ENCODE assay signal across 26 mouse cellular contexts in the genomic region with DNA sequence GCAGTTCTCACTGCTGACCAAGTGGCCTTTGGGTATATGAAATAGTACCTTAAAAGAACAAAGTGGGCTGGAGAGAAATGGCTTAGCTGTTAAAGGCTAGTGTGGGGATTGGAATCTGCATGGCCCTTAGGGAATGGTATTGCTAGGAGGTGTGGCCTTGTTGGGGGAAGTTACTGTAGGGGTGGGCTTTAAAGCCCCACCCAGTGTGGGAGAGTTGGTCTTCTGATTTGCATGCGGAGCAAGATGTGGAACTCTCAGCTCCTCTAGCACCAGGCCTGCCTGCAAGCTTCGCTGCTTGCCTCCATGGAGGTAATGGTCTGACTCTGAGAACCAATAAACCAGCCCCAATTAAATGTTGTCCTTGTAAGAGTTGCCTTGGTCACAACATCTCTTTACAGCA. TPM values are rescaled to one million over a fixed set of nuclear protein-coding genes. Genes with fewer than 3 reads are reported as not detected.
DNase-seq lines count a peak whose midpoint lies in the region; ATAC-seq and TF ChIP-seq lines count a peak whose summit lies in the region.
"Had no signal": no experiment of that assay in that cellular context is flagged by ENCODE, and none has a peak within 500 bp of the region (broad histone marks: within the 10 kb centered on the region; RNA-seq: fewer than 3 reads in every experiment).

No protein-coding gene starts in this region.

- TF ChIP-seq EP300 in stomach, postnatal 0 days (optimal IDR thresholded peaks at IDR 0.05): no peak

- DNase-seq in kidney, adult 8-10 months: no peak
- DNase-seq in A20 (ENCODE audit: low read depth, low spot score) (peak; percentile 44), R1 (ENCODE audit: low read depth, low spot score) (peak; percentile 39)
- no peak for DNase-seq in ovary, postnatal 14 days (ENCODE audit: low spot score)
- no peak for DNase-seq in stomach, postnatal 0 days (ENCODE audit: low spot score)
- DNase-seq in liver, embryonic 11.5 days (ENCODE audit: low spot score): no peak
- DNase-seq: adrenal gland, postnatal 14 days; cerebellum, adult 18-20 months; cerebellum, adult 9-11 months; cerebellum, postnatal 36 days; forebrain, postnatal 0 days; gastrocnemius, adult 2 months; gastrocnemius, postnatal 25 days; heart, postnatal 10 days; heart, postnatal 4 days had no signal

- peaks cover 24% of the 10 kb centered on the region for H3K36me3 ChIP-seq in kidney, embryonic 16.5 days (ENCODE audit: insufficient read depth, low read length)
- H3K36me3 ChIP-seq in small intestine, adult 2 months (ENCODE audit: control insufficient read depth, insufficient read depth, low read length): peaks cover 39% of the 10 kb centered on the region
- H3K36me3 ChIP-seq in stomach, postnatal 0 days (ENCODE audit: control insufficient read depth, insufficient read depth, low read length): peaks cover 16% of the 10 kb centered on the region; the same call in 1 of the 2 replicates
- H3K36me3 ChIP-seq in liver, embryonic 11.5 days (ENCODE audit: control insufficient read depth, insufficient read depth, low read length): peaks cover 14% of the 10 kb centered on the region; the same call in 1 of the 2 replicates

- H3K4me1 ChIP-seq in kidney, embryonic 16.5 days (ENCODE audit: insufficient read depth, low read length): no peaks in the 10 kb centered on the region
- H3K4me1 ChIP-seq in small intestine, adult 2 months (ENCODE audit: control insufficient read depth, insufficient read depth, insufficient read length, low read length): peaks cover 17% of the 10 kb centered on the region; the same call in 1 of the 2 replicates
- H3K4me1 ChIP-seq in stomach, postnatal 0 days (replicated peaks; ENCODE audit: control insufficient read depth, insufficient read depth): no peaks in the 10 kb centered on the region
- H3K4me1 ChIP-seq in liver, embryonic 11.5 days (replicated peaks; ENCODE audit: control insufficient read depth, insufficient read depth, low read length): no peaks in the 10 kb centered on the region
- H3K4me1 ChIP-seq: embryonic facial prominence, embryonic 10.5 days; forebrain, embryonic 13.5 days; heart, embryonic 10.5 days; hindbrain, embryonic 12.5 days had no signal

- H3K27me3 ChIP-seq in kidney, embryonic 16.5 days (ENCODE audit: insufficient read depth, low read length): no peaks in the 10 kb centered on the region
- H3K27me3 ChIP-seq in small intestine, adult 2 months (ENCODE audit: control insufficient read depth, insufficient read depth, low read length): no peaks in the 10 kb centered on the region
- H3K27me3 ChIP-seq in stomach, postnatal 0 days (ENCODE audit: control insufficient read depth, insufficient read depth, low read length): no peaks in the 10 kb centered on the region
- no peaks in the 10 kb centered on the region for H3K27me3 ChIP-seq in liver, embryonic 11.5 days (replicated peaks; ENCODE audit: control insufficient read depth, insufficient read depth, low read length)
- H3K27me3 ChIP-seq: forebrain, embryonic 13.5 days; hindbrain, embryonic 12.5 days had no signal

- H3K4me2 ChIP-seq in kidney, embryonic 16.5 days (replicated peaks; ENCODE audit: low read depth, low read length): no peak overlapping the region
- H3K4me2 ChIP-seq in stomach, postnatal 0 days (replicated peaks; ENCODE audit: low read depth): no peak overlapping the region
- H3K4me2 ChIP-seq in liver, embryonic 11.5 days: no peak overlapping the region
- H3K4me2 ChIP-seq: forebrain, embryonic 13.5 days; hindbrain, embryonic 12.5 days had no signal

- no peak for TF ChIP-seq POLR2A in small intestine, adult 2 months (IDR thresholded peaks at IDR 0.05; ENCODE audit: low read depth, low read length)

- ATAC-seq in kidney, embryonic 16.5 days (ENCODE audit: low FRiP score, low TSS enrichment): peak; percentile 69; the same call in 1 of the 2 replicates
- ATAC-seq in stomach, postnatal 0 days (ENCODE audit: low FRiP score, low TSS enrichment): no peak
- no peak for ATAC-seq in liver, embryonic 11.5 days (replicated peaks; ENCODE audit: low FRiP score)
- ATAC-seq: activated CD4-positive, CD25-positive, alpha-beta regulatory T cell, adult 4 months; forebrain, embryonic 13.5 days; forebrain, postnatal 0 days; hindbrain, embryonic 16.5 days had no signal

- H3K4me3 ChIP-seq in kidney, embryonic 16.5 days (ENCODE audit: low read length): no peak overlapping the region
- no peak overlapping the region for H3K4me3 ChIP-seq in small intestine, adult 2 months (ENCODE audit: low read depth, low read length)
- H3K4me3 ChIP-seq in stomach, postnatal 0 days (ENCODE audit: low read depth, low read length): no peak overlapping the region
- no peak overlapping the region for H3K4me3 ChIP-seq in liver, embryonic 11.5 days (ENCODE audit: low read depth, low read length)
- H3K4me3 ChIP-seq: embryonic facial prominence, embryonic 10.5 days; forebrain, embryonic 13.5 days; gastrocnemius, adult 2 months; heart, embryonic 10.5 days; hindbrain, embryonic 12.5 days had no signal

- 52% methylated on average over 2 of the region's 2 CpGs for WGBS in kidney, embryonic 16.5 days
- 87% methylated on average over 2 of the region's 2 CpGs for WGBS in small intestine, adult 2 months
- WGBS in stomach, postnatal 0 days: 74% methylated on average over 2 of the region's 2 CpGs
- 77% methylated on average over 2 of the region's 2 CpGs for WGBS in liver, embryonic 11.5 days

- H3K9me3 ChIP-seq in kidney, embryonic 16.5 days (ENCODE audit: low read length): no peaks in the 10 kb centered on the region
- no peaks in the 10 kb centered on the region for H3K9me3 ChIP-seq in stomach, postnatal 0 days (ENCODE audit: control insufficient read depth, low read length)
- H3K9me3 ChIP-seq in liver, embryonic 11.5 days (ENCODE audit: control insufficient read depth, low read length): no peaks in the 10 kb centered on the region
- H3K9me3 ChIP-seq: embryonic facial prominence, embryonic 10.5 days; forebrain, embryonic 13.5 days; G1E; heart, embryonic 10.5 days; hindbrain, embryonic 12.5 days had no signal

- TF ChIP-seq CTCF in small intestine, adult 2 months (IDR thresholded peaks at IDR 0.05; ENCODE audit: extremely low read depth, insufficient read length, insufficient replicate concordance, low read depth, low read length): no peak
- TF ChIP-seq CTCF in stomach, postnatal 0 days (IDR thresholded peaks at IDR 0.05; ENCODE audit: low read depth): no peak

- no peak overlapping the region for H3K27ac ChIP-seq in kidney, embryonic 16.5 days (ENCODE audit: low read length)
- H3K27ac ChIP-seq in small intestine, adult 2 months (ENCODE audit: insufficient read depth, low read depth, low read length): peak overlapping the region; percentile 47
- no peak overlapping the region for H3K27ac ChIP-seq in stomach, postnatal 0 days (replicated peaks)
- no peak overlapping the region for H3K27ac ChIP-seq in liver, embryonic 11.5 days (ENCODE audit: low read depth, low read length)
- H3K27ac ChIP-seq: embryonic facial prominence, embryonic 10.5 days; forebrain, embryonic 13.5 days; gastrocnemius, adult 2 months; heart, embryonic 10.5 days; hindbrain, embryonic 12.5 days had no signal

- no peak overlapping the region for H3K9ac ChIP-seq in kidney, embryonic 16.5 days (replicated peaks; ENCODE audit: low read length)
- no peak overlapping the region for H3K9ac ChIP-seq in stomach, postnatal 0 days (ENCODE audit: low read length)
- H3K9ac ChIP-seq in liver, embryonic 11.5 days (ENCODE audit: low read depth, low read length): no peak overlapping the region
- H3K9ac ChIP-seq: forebrain, embryonic 13.5 days; forebrain, postnatal 0 days; hindbrain, embryonic 12.5 days had no signal

RNA-seq across cellular contexts. Expression of gene Yipf1, which starts 6.9 kb away (rescaled TPM):
- polyA plus RNA-seq in kidney, embryonic 16.5 days (2015; fragmentation: Nextera tagmentation; extraction: Ambion mirVana): 54.7 and 57.3 TPM in 2 replicates
- polyA plus RNA-seq in small intestine, adult 2 months (2012; rRNA removed): 34.2 and 59.3 TPM in 2 replicates
- 67.9 and 68.8 TPM in 2 replicates for polyA plus RNA-seq in stomach, postnatal 0 days (2015; fragmentation: Nextera tagmentation; extraction: Ambion mirVana)
- 39.0 and 45.5 TPM in 2 replicates for polyA plus RNA-seq in liver, embryonic 11.5 days (2014; fragmentation: Nextera tagmentation; extraction: Ambion mirVana)

RNA-seq across cellular contexts. Expression of gene Dio1, which starts 14.1 kb away (rescaled TPM):
- 0.47 and 0.68 TPM in 2 replicates for polyA plus RNA-seq in kidney, embryonic 16.5 days (2015; fragmentation: Nextera tagmentation; extraction: Ambion mirVana)
- 18.6 and 73.4 TPM in 2 replicates for polyA plus RNA-seq in small intestine, adult 2 months (2012; rRNA removed)
- polyA plus RNA-seq in stomach, postnatal 0 days (2015; fragmentation: Nextera tagmentation; extraction: Ambion mirVana): 0.87 and 0.93 TPM in 2 replicates
- 0.12 TPM in 1 of 2 replicates, not detected in the other for polyA plus RNA-seq in liver, embryonic 11.5 days (2014; fragmentation: Nextera tagmentation; extraction: Ambion mirVana)
- polyA plus RNA-seq: activated CD4-positive, CD25-positive, alpha-beta regulatory T cell, adult 4 months; embryonic facial prominence, embryonic 10.5 days; embryonic facial prominence, embryonic 14.5 days; forebrain, embryonic 13.5 days; forebrain, postnatal 0 days; G1E; heart, embryonic 10.5 days; heart, embryonic 14.5 days; hindbrain, embryonic 12.5 days; hindbrain, embryonic 16.5 days had no signal

RNA-seq across cellular contexts. Expression of gene Ndc1, which starts 46.5 kb away (rescaled TPM):
- polyA plus RNA-seq in kidney, embryonic 16.5 days (2015; fragmentation: Nextera tagmentation; extraction: Ambion mirVana): 36.5 and 39.7 TPM in 2 replicates
- 4.8 and 5.6 TPM in 2 replicates for polyA plus RNA-seq in small intestine, adult 2 months (2012; rRNA removed)
- 7.1 and 7.6 TPM in 2 replicates for polyA plus RNA-seq in stomach, postnatal 0 days (2015; fragmentation: Nextera tagmentation; extraction: Ambion mirVana)
- polyA plus RNA-seq in liver, embryonic 11.5 days (2014; fragmentation: Nextera tagmentation; extraction: Ambion mirVana): 47.4 and 53.2 TPM in 2 replicates

Comparison
In these comparisons a context has a peak if more than half of its experiments do, and no peak if none do; other contexts are left out.
1. DNase-seq: peak in A20 (single experiment) and R1 (single experiment); none in kidney, adult 8-10 months (0 of 2), ovary, postnatal 14 days (single experiment), stomach, postnatal 0 days (single experiment) and liver, embryonic 11.5 days (single experiment).
2. RNA of gene Dio1, which starts 14.1 kb away (polyA plus RNA-seq): 18.6 to 73.4 TPM in small intestine, adult 2 months; 0.87 to 0.93 TPM in stomach, postnatal 0 days, 0.47 to 0.68 TPM in kidney, embryonic 16.5 days and 0.12 TPM in liver, embryonic 11.5 days; every median in the first group is over 10 times any median in the second.